Mouse (Mus musculus): ENCODE data around the gene Psen1. TPM values are rescaled to one million over a fixed set of nuclear protein-coding genes. Genes with fewer than 3 reads are reported as not detected.

The Psen1 gene
- polyA plus RNA-seq (2014; fragmentation: Nextera tagmentation; extraction: Ambion mirVana), result 75.2 and 76.2 TPM in 2 replicates

DNA sequence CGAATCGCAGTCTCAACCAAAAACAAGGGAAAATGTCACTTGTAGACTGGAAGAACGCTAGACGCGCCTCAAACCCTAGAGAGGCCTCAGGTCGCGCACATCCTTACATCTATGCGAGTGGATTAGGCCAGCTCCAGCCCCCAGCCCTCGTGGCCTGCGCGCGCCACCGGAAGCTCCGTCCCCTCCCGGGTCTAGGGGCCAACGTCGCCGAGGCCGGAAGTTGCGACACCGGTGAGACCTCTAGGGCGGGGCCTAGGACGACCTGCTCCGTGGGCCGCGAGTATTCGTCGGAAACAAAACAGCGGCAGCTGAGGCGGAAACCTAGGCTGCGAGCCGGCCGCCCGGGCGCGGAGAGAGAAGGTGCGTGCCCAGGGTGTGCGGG is at the start of gene Psen1:
Psen1 (plus strand) TSS at position 219 of the 382 bp plus-strand sequence.
- ATAC-seq (ENCODE audit: low FRiP score), result peak; percentile 99
- WGBS, result under 1% methylated on average over 38 of the region's 38 CpGs
- H3K27ac ChIP-seq (ENCODE audit: low read depth, low read length), result peak within 1 kb of the TSS; percentile 82

DNA sequence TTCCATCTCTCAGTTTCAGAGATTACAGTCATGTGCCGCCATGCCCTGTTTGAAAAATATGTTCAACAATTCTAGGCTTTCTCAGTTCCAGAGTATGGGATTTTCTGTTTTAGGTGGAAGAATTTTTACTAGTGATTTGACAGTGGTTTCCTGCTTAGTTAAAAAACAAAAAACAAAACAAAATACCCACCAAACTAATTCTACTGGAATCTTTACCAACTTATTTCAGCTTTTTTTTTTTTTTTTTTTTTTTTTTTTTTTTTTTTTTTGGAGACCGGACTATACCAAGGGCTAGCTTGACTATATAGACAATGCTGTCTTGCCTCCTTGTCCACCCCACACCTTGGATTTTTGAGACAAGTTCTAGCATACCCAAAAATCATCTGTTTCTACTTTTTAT is 46.7 kb upstream of the Psen1 start:
- no peak for ATAC-seq (ENCODE audit: low FRiP score)
- no peak overlapping the region for H3K27ac ChIP-seq (ENCODE audit: low read depth, low read length)
- H3K4me2 ChIP-seq, result no peak overlapping the region
- no peak for DNase-seq (ENCODE audit: low spot score, missing footprints)
- H3K27me3 ChIP-seq (ENCODE audit: control insufficient read depth, insufficient read depth, low read length), result no peaks in the 10 kb centered on the region
- H3K9me3 ChIP-seq (ENCODE audit: control insufficient read depth, low read length), result no peaks in the 10 kb centered on the region
- no peak overlapping the region for H3K4me3 ChIP-seq (ENCODE audit: low read depth, low read length)
- no peak overlapping the region for H3K9ac ChIP-seq (ENCODE audit: low read length)
- H3K4me1 ChIP-seq (ENCODE audit: control insufficient read depth, insufficient read depth, low read length), result no peaks in the 10 kb centered on the region
- peaks cover 13% of the 10 kb centered on the region for H3K36me3 ChIP-seq (ENCODE audit: control insufficient read depth, insufficient read depth, low read length)
- 90% methylated on average over 2 of the region's 2 CpGs for WGBS

More for the DNA sequence above, at the start of gene Psen1:
- Histone ChIP-seq H3K9me3 (ENCODE audit: control insufficient read depth, low read length) (no peaks in the 10 kb centered on the region), H3K36me3 (ENCODE audit: control insufficient read depth, insufficient read depth, low read length) (peaks cover 4% of the 10 kb centered on the region; the same call in 1 of the 2 replicates), H3K9ac (ENCODE audit: low read length) (peak within 1 kb of the TSS; percentile 95), H3K4me2 (peak within 1 kb of the TSS; percentile 71), H3K27me3 (ENCODE audit: control insufficient read depth, insufficient read depth, low read length) (no peaks in the 10 kb centered on the region), H3K4me1 (ENCODE audit: control insufficient read depth, insufficient read depth, low read length) (peaks cover 7% of the 10 kb centered on the region), H3K4me3 (ENCODE audit: low read depth, low read length) (peak within 1 kb of the TSS; percentile 79)
- peak; percentile 98 for DNase-seq (ENCODE audit: low spot score, missing footprints)

DNA sequence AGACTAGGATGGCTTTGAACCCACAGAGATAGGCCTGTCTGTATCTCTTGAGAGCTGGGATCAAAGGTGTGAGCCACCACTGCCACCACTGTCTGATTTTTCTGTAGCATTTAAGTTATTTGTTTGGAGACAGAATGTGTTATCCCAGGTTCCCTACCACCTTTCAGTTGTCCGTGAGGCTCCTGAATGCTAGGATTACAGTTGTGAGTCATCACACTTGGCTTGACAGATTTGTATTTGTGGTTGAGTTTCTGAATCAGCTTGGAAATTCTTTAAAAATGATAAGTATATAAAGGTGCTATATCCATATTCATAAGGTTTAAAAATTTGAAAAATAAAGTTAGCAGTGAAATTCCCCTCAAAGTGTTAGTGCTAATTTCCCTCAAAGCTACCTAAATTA is 44.8 kb upstream of the Psen1 start:
- 90% methylated on average over 1 of the region's 1 CpGs for WGBS
- Histone ChIP-seq H3K27me3 (ENCODE audit: control insufficient read depth, insufficient read depth, low read length) (no peaks in the 10 kb centered on the region), H3K4me3 (ENCODE audit: low read depth, low read length) (no peak overlapping the region), H3K36me3 (ENCODE audit: control insufficient read depth, insufficient read depth, low read length) (peaks cover 9% of the 10 kb centered on the region; the same call in 1 of the 2 replicates), H3K4me1 (ENCODE audit: control insufficient read depth, insufficient read depth, low read length) (no peaks in the 10 kb centered on the region), H3K4me2 (no peak overlapping the region), H3K9me3 (ENCODE audit: control insufficient read depth, low read length) (no peaks in the 10 kb centered on the region), H3K9ac (ENCODE audit: low read length) (no peak overlapping the region), H3K27ac (ENCODE audit: low read depth, low read length) (no peak overlapping the region)
- ATAC-seq (ENCODE audit: low FRiP score) (no peak), DNase-seq (ENCODE audit: low spot score, missing footprints) (no peak)

DNA sequence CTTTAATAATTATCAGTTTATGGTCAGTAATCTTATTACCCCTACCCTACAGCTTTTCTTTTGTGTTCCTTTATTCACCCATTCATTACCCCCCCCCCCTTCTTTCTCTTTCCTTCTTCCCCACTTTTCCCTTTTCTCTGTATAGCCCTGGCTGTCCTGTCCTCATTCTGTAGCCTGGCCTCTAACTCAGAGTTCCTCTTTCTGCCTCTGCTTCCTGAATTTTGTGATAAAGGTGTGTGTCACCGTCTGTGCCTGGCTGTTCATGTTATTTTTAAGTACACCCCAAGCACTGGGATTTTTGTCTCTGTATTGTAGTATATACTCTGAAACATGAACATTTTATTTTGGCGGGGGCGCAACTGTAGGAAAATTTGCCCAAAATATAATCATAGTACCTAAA is 37.6 kb upstream of the Psen1 start:
- no peak for DNase-seq (ENCODE audit: low spot score, missing footprints)
- Histone ChIP-seq H3K36me3 (ENCODE audit: control insufficient read depth, insufficient read depth, low read length) (peaks cover 17% of the 10 kb centered on the region), H3K9me3 (ENCODE audit: control insufficient read depth, low read length) (no peaks in the 10 kb centered on the region), H3K4me3 (ENCODE audit: low read depth, low read length) (no peak overlapping the region), H3K4me1 (ENCODE audit: control insufficient read depth, insufficient read depth, low read length) (no peaks in the 10 kb centered on the region), H3K27ac (ENCODE audit: low read depth, low read length) (no peak overlapping the region), H3K4me2 (no peak overlapping the region), H3K9ac (ENCODE audit: low read length) (no peak overlapping the region), H3K27me3 (ENCODE audit: control insufficient read depth, insufficient read depth, low read length) (no peaks in the 10 kb centered on the region)
- no peak for ATAC-seq (ENCODE audit: low FRiP score)
- 96% methylated on average over 3 of the region's 3 CpGs for WGBS

DNA sequence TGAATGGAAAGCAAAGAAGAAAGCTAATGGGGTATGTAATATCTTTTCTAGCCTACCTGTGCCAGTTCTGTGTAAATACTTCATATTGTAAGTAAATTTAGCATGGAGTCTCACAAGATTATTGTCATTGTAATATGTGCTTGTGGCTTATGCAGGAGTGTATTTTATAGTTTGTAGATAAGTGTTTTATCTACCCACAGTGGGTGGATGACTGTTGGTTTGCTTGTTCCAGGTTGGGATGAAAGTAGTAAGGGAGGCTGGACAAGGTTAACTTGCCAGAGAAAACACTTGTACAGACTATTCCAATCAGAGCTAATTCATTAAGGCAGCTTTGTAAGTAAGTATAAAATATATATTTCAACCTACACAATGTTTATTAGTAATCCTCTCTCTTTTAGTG is 36.5 kb upstream of the Psen1 start:
- H3K9me3 ChIP-seq (ENCODE audit: control insufficient read depth, low read length), result no peaks in the 10 kb centered on the region
- H3K4me1 ChIP-seq (ENCODE audit: control insufficient read depth, insufficient read depth, low read length), result no peaks in the 10 kb centered on the region
- no peak overlapping the region for H3K4me2 ChIP-seq
- H3K9ac ChIP-seq (ENCODE audit: low read length), result no peak overlapping the region
- no peaks in the 10 kb centered on the region for H3K27me3 ChIP-seq (ENCODE audit: control insufficient read depth, insufficient read depth, low read length)
- H3K27ac ChIP-seq (ENCODE audit: low read depth, low read length), result no peak overlapping the region
- H3K4me3 ChIP-seq (ENCODE audit: low read depth, low read length), result no peak overlapping the region
- H3K36me3 ChIP-seq (ENCODE audit: control insufficient read depth, insufficient read depth, low read length), result peaks cover 15% of the 10 kb centered on the region
- ATAC-seq (ENCODE audit: low FRiP score), result no peak
- DNase-seq (ENCODE audit: low spot score, missing footprints), result no peak

DNA sequence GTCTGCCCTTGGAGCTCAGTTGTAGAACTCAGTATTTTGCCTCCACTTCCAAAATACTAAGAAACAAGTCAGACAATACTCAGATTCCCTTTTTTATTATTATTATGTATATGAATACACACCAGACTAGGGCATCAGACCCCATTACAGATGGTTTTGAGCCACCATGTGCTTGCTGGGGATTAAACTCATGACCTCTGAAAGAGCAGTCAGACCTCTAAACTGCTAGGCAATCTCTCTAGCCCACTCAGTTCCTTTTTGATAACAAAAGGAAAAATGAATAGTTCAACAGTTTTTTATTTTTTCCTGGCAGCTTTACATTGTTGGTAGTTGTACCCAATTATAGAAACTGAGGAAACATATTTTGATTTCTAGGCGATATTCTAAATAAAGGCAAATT is 2.5 kb upstream of the Psen1 start:
- Histone ChIP-seq H3K27ac (ENCODE audit: low read depth, low read length) (no peak overlapping the region), H3K9ac (ENCODE audit: low read length) (no peak overlapping the region), H3K9me3 (ENCODE audit: control insufficient read depth, low read length) (no peaks in the 10 kb centered on the region), H3K4me1 (ENCODE audit: control insufficient read depth, insufficient read depth, low read length) (peaks cover 7% of the 10 kb centered on the region), H3K4me2 (no peak overlapping the region), H3K36me3 (ENCODE audit: control insufficient read depth, insufficient read depth, low read length) (peaks cover 4% of the 10 kb centered on the region; the same call in 1 of the 2 replicates), H3K27me3 (ENCODE audit: control insufficient read depth, insufficient read depth, low read length) (no peaks in the 10 kb centered on the region), H3K4me3 (ENCODE audit: low read depth, low read length) (no peak overlapping the region)
- ATAC-seq (ENCODE audit: low FRiP score) (no peak), DNase-seq (ENCODE audit: low spot score, missing footprints) (no peak)
- WGBS, result 90% methylated on average over 1 of the region's 1 CpGs

DNA sequence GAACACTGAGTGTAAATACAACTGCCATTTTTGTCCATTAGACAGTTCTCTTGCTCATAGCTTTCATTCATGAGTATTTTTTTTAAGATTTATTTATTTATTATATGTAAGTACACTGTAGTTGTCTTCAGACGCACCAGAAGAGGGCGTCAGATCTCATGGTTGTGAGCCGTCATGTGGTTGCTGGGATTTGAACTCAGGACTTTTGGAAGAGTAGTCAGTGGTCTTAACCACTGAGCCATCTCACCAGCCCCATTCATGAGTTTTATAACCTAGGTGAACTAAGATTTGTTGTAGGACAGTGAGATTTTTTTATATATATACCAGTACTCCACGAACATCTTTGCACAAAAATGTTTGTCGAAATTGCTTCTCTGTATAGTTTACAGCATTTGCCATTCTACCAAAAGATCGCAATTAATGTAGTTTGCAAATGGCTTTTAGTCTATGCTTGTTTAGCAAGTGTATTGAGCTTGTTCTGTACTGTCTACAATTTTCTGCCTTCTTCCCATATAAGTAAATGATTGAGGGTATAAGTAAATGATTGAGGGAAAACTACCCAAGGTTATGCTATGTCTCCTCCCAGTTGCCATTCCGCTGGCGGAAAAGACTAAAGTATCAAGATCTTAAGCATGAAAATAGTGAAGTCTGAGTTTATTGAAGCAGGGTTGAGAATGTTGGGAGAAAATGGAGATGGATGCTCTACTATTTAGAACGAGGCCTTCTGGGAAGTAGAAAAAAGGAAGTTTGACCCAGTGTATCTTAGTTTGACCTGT is 1.2 kb upstream of the Psen1 start:
- Histone ChIP-seq H3K27ac (ENCODE audit: low read depth, low read length) (no peak overlapping the region), H3K4me3 (ENCODE audit: low read depth, low read length) (no peak overlapping the region), H3K9ac (ENCODE audit: low read length) (no peak overlapping the region), H3K4me1 (ENCODE audit: control insufficient read depth, insufficient read depth, low read length) (peaks cover 7% of the 10 kb centered on the region), H3K27me3 (ENCODE audit: control insufficient read depth, insufficient read depth, low read length) (no peaks in the 10 kb centered on the region), H3K36me3 (ENCODE audit: control insufficient read depth, insufficient read depth, low read length) (peaks cover 4% of the 10 kb centered on the region; the same call in 1 of the 2 replicates), H3K4me2 (no peak overlapping the region), H3K9me3 (ENCODE audit: control insufficient read depth, low read length) (no peaks in the 10 kb centered on the region)
- WGBS, result 91% methylated on average over 9 of the region's 9 CpGs
- ATAC-seq (ENCODE audit: low FRiP score) (no peak), DNase-seq (ENCODE audit: low spot score, missing footprints) (no peak)

DNA sequence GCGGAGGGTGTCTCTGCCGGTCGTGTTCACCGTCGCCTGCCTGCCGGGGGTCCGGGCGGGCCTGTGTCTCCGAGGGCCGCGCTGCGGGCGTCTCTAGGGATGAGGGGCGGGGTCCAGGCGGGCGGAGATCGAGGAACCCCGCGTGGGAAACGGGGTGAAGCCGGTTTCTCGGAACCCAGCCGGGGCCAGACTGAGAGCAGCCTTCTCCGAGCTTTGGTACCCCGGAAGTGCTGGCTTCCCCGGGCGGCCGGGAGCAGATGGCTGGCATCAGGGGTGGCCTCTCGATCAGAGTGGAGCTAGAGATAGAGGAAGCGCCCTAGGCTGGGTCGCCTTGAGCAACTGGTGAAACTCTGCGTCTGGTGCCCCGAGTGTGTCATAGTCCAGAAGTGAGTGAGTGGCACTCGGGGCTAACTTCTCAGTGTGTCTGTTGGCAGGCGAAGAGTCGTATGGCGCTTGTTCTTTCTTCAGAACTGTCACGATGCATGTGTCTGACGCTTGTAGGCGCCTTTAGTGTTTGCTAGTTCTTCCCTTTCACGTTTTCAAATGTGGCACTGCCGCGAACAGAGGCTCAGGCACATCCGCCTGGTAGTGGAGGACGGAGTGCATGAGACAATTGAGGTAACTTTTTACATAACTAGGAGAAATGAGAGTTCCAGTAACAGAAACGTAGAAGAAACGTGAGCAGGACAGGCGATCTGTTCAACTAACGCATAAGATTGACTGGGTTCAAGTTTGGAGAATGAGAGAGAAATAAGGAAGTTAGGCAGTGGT is 549 bp downstream of the Psen1 start:
- Histone ChIP-seq H3K4me1 (ENCODE audit: control insufficient read depth, insufficient read depth, low read length) (peaks cover 7% of the 10 kb centered on the region), H3K4me3 (ENCODE audit: low read depth, low read length) (peak overlapping the region; percentile 79), H3K4me2 (peak overlapping the region; percentile 71), H3K36me3 (ENCODE audit: control insufficient read depth, insufficient read depth, low read length) (peaks cover 2% of the 10 kb centered on the region; the same call in 1 of the 2 replicates), H3K27ac (ENCODE audit: low read depth, low read length) (peak overlapping the region; percentile 82), H3K9me3 (ENCODE audit: control insufficient read depth, low read length) (no peaks in the 10 kb centered on the region), H3K9ac (ENCODE audit: low read length) (peak overlapping the region; percentile 95), H3K27me3 (ENCODE audit: control insufficient read depth, insufficient read depth, low read length) (no peaks in the 10 kb centered on the region)
- DNase-seq (ENCODE audit: low spot score, missing footprints), result peak; percentile 95
- peak; percentile 90 for ATAC-seq (ENCODE audit: low FRiP score)
- WGBS, result under 1% methylated on average over 49 of the region's 49 CpGs

DNA sequence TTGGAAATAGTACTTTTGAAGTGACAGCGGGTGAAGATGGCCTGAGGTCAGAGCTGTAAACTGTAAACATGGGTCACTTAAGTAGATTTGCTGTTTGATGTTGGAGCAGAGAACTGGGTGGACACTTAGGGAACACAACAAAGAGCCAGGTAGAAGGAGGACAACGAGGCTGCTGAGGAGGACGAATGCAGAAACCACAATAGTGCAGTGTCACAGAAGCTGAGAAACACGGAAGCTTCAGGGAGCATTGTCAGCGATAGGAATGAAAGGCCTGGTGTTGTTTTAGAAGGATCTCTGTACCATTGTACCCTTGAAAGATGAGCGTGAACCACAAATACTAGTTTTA is 1.1 kb downstream of the Psen1 start:
- Histone ChIP-seq H3K4me2 (peak overlapping the region; percentile 71), H3K4me3 (ENCODE audit: low read depth, low read length) (peak overlapping the region; percentile 79), H3K36me3 (ENCODE audit: control insufficient read depth, insufficient read depth, low read length) (no peaks in the 10 kb centered on the region), H3K27ac (ENCODE audit: low read depth, low read length) (no peak overlapping the region), H3K27me3 (ENCODE audit: control insufficient read depth, insufficient read depth, low read length) (no peaks in the 10 kb centered on the region), H3K9me3 (ENCODE audit: control insufficient read depth, low read length) (no peaks in the 10 kb centered on the region), H3K9ac (ENCODE audit: low read length) (peak overlapping the region; percentile 95), H3K4me1 (ENCODE audit: control insufficient read depth, insufficient read depth, low read length) (peaks cover 7% of the 10 kb centered on the region)
- no peak for ATAC-seq (ENCODE audit: low FRiP score)
- DNase-seq (ENCODE audit: low spot score, missing footprints), result no peak
- WGBS, result 37% methylated on average over 6 of the region's 6 CpGs

All from midbrain, embryonic 11.5 days (tissue).